8 mouse cellular contexts compared by ENCODE assay signal in the genomic region with DNA sequence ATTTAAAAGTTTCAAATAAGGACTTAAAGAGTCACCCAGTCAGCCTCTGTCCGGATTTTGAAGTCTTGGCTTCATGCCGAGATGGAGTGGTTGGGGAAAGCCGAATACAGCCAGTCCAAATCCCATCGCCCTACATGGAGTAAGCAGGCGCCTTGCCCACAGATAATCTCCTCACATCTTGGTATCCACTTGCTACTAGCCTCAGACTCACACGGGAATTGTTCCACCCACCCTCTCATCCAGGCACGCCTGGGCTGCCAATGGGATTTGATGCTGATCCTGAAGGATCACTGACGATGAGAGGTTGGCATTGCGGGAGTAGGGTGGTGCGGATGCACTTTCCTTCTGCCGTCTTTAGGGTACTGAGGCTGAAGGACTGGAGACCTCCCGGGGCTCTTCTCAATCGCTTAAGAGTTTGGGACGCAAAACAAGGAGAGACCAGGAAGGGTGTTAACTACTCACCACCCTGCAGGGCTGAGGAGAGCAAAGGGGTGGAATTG. TPM values are rescaled to one million over a fixed set of nuclear protein-coding genes. Genes with fewer than 3 reads are reported as not detected.
DNase-seq lines count a peak whose midpoint lies in the region; ATAC-seq and TF ChIP-seq lines count a peak whose summit lies in the region.

A gene (plus strand): TSS at position 292 of the 500 bp plus-strand sequence.

- H3K79me3 ChIP-seq in C2C12 (ENCODE audit: low read depth): peaks cover 34% of the 10 kb centered on the region

- H3K27ac ChIP-seq in embryonic fibroblast, embryonic 13.5 days (ENCODE audit: insufficient read depth, low read length): peak within 1 kb of the TSS; percentile 95
- peak within 1 kb of the TSS; percentile 99 for H3K27ac ChIP-seq in limb, embryonic 12.5 days
- peak within 1 kb of the TSS; percentile 95 for H3K27ac ChIP-seq in midbrain, embryonic 12.5 days (replicated peaks)
- peak within 1 kb of the TSS; percentile 96 for H3K27ac ChIP-seq in stomach, embryonic 16.5 days (ENCODE audit: low read length)

- H3K79me2 ChIP-seq in C2C12 (ENCODE audit: control insufficient read depth, insufficient read depth): peaks cover 52% of the 10 kb centered on the region

- H3K36me3 ChIP-seq in C2C12 (ENCODE audit: control insufficient read depth, insufficient read depth): peaks cover 41% of the 10 kb centered on the region
- peaks cover 54% of the 10 kb centered on the region for H3K36me3 ChIP-seq in limb, embryonic 12.5 days
- H3K36me3 ChIP-seq in midbrain, embryonic 12.5 days: peaks cover 35% of the 10 kb centered on the region
- no peaks in the 10 kb centered on the region for H3K36me3 ChIP-seq in stomach, embryonic 16.5 days (ENCODE audit: control insufficient read depth, insufficient read depth, low read length)

- ATAC-seq in limb, embryonic 12.5 days (ENCODE audit: insufficient number of reproducible peaks, insufficient read depth, low FRiP score, low TSS enrichment, low read depth): peak; percentile 4; the same call in 1 of the 2 replicates
- ATAC-seq in midbrain, embryonic 12.5 days (ENCODE audit: low FRiP score, low read depth): peak; percentile 11
- ATAC-seq in stomach, embryonic 16.5 days (ENCODE audit: insufficient read depth, low FRiP score): no peak

- no peaks in the 10 kb centered on the region for H3K27me3 ChIP-seq in C2C12 (ENCODE audit: control insufficient read depth, insufficient read depth, insufficient read length)
- H3K27me3 ChIP-seq in limb, embryonic 12.5 days: no peaks in the 10 kb centered on the region
- H3K27me3 ChIP-seq in midbrain, embryonic 12.5 days: no peaks in the 10 kb centered on the region
- H3K27me3 ChIP-seq in stomach, embryonic 16.5 days (ENCODE audit: control insufficient read depth, insufficient read depth, low read length): no peaks in the 10 kb centered on the region

- under 1% methylated on average over 14 of the region's 14 CpGs for WGBS in limb, embryonic 12.5 days
- 0% methylated on average over 14 of the region's 14 CpGs for WGBS in midbrain, embryonic 12.5 days
- WGBS in stomach, embryonic 16.5 days: under 1% methylated on average over 14 of the region's 14 CpGs

- TF ChIP-seq CTCF in C2C12 (IDR thresholded peaks at IDR 0.05; ENCODE audit: control insufficient read depth, insufficient read depth, insufficient read length): no peak
- TF ChIP-seq CTCF in embryonic fibroblast, embryonic 13.5 days (IDR thresholded peaks at IDR 0.05; ENCODE audit: borderline replicate concordance, insufficient read depth, low read length): no peak

- peaks cover 9% of the 10 kb centered on the region; the same call in 1 of the 2 replicates for H3K4me1 ChIP-seq in embryonic fibroblast, embryonic 13.5 days (ENCODE audit: control insufficient read depth, insufficient read depth, low read length)
- H3K4me1 ChIP-seq in limb, embryonic 12.5 days (replicated peaks): peaks cover 42% of the 10 kb centered on the region
- peaks cover 48% of the 10 kb centered on the region for H3K4me1 ChIP-seq in midbrain, embryonic 12.5 days
- H3K4me1 ChIP-seq in stomach, embryonic 16.5 days (ENCODE audit: control insufficient read depth, insufficient read depth, low read length): peaks cover 29% of the 10 kb centered on the region

- peak within 1 kb of the TSS; percentile 84 for H3K9ac ChIP-seq in limb, embryonic 12.5 days (replicated peaks)
- peak within 1 kb of the TSS; percentile 85 for H3K9ac ChIP-seq in midbrain, embryonic 12.5 days (replicated peaks)
- H3K9ac ChIP-seq in stomach, embryonic 16.5 days (ENCODE audit: low read length): peak within 1 kb of the TSS; percentile 79

- H3K4me3 ChIP-seq in C2C12 (ENCODE audit: insufficient read depth, poor library complexity, severe bottlenecking): peak within 1 kb of the TSS; percentile 86
- H3K4me3 ChIP-seq in embryonic fibroblast, embryonic 13.5 days (ENCODE audit: insufficient read depth, low read length): peak within 1 kb of the TSS; percentile 73
- peak within 1 kb of the TSS; percentile 77 for H3K4me3 ChIP-seq in limb, embryonic 12.5 days (replicated peaks)
- H3K4me3 ChIP-seq in midbrain, embryonic 12.5 days: peak within 1 kb of the TSS; percentile 73
- H3K4me3 ChIP-seq in stomach, embryonic 16.5 days (replicated peaks; ENCODE audit: low read length): peak within 1 kb of the TSS; percentile 56

- peak within 1 kb of the TSS; percentile 87 for H3K4me2 ChIP-seq in limb, embryonic 12.5 days
- peak within 1 kb of the TSS; percentile 86 for H3K4me2 ChIP-seq in midbrain, embryonic 12.5 days (replicated peaks)
- peak within 1 kb of the TSS; percentile 83 for H3K4me2 ChIP-seq in stomach, embryonic 16.5 days (ENCODE audit: low read depth, low read length)

- H3ac ChIP-seq in C2C12 (ENCODE audit: control insufficient read depth, insufficient read length, low read depth): peak within 1 kb of the TSS; percentile 89

- TF ChIP-seq POLR2A in embryonic fibroblast, embryonic 13.5 days (IDR thresholded peaks at IDR 0.05; ENCODE audit: low read depth, low read length): peak; percentile 67

- peak; percentile 47 for DNase-seq in adrenal gland, postnatal 25 days
- DNase-seq in heart, adult 9 months (ENCODE audit: low spot score in 2 of 2): peak; percentile 72 to 75
- peak; percentile 50 for DNase-seq in kidney, adult 9 months

- no peaks in the 10 kb centered on the region for H3K9me3 ChIP-seq in limb, embryonic 12.5 days
- no peaks in the 10 kb centered on the region for H3K9me3 ChIP-seq in midbrain, embryonic 12.5 days
- no peaks in the 10 kb centered on the region for H3K9me3 ChIP-seq in stomach, embryonic 16.5 days (replicated peaks; ENCODE audit: control insufficient read depth, low read length)

TF ChIP-seq in C2C12, 6 proteins besides CTCF, POLR2A, EP300 and RAD21:
- TF ChIP-seq USF1 (IDR thresholded peaks at IDR 0.05; ENCODE audit: low read depth) (no peak), MYOG (IDR thresholded peaks at IDR 0.05; ENCODE audit: control insufficient read depth, extremely low read depth, insufficient read length) (no peak), FOSL1 (IDR thresholded peaks at IDR 0.05; ENCODE audit: insufficient read depth, low read length, poor library complexity, severe bottlenecking) (no peak), MYOD1 (IDR thresholded peaks at IDR 0.05; ENCODE audit: control insufficient read depth, insufficient read length, low read depth) (no peak), MAX (IDR thresholded peaks at IDR 0.05) (peak; percentile 38), CEBPB (IDR thresholded peaks at IDR 0.05; ENCODE audit: low read depth) (no peak)

RNA-seq across cellular contexts. Expression of the gene that starts here (rescaled TPM):
- 31.2 TPM for polyA plus RNA-seq in C2C12 (2012; fragmentation: generic; extraction: Trizol)
- 57.1 and 79.6 TPM in 2 replicates for total RNA-seq in adrenal gland, postnatal 25 days (2021)
- polyA plus RNA-seq in embryonic fibroblast, embryonic 13.5 days (2011; ENCODE audit: insufficient read length, low read depth, missing spikeins): 55.5 and 59.0 TPM in 2 replicates
- polyA plus RNA-seq in limb, embryonic 12.5 days (2016; fragmentation: Nextera tagmentation; extraction: Ambion mirVana): 56.4 and 58.0 TPM in 2 replicates
- 57.9 and 59.8 TPM in 2 replicates for polyA plus RNA-seq in midbrain, embryonic 12.5 days (2016; fragmentation: Nextera tagmentation; extraction: Ambion mirVana)
- 54.1 and 59.5 TPM in 2 replicates for polyA plus RNA-seq in stomach, embryonic 16.5 days (2015; fragmentation: Nextera tagmentation; extraction: Ambion mirVana)
